In genomic region chr7:28452361-28453005, GRCm38 (mm10) we compare ENCODE assay signal across 9 mouse cellular contexts. TPM values are rescaled to one million over a fixed set of nuclear protein-coding genes. Genes with fewer than 3 reads are reported as not detected.
DNase-seq lines count a peak whose midpoint lies in the region; ATAC-seq and TF ChIP-seq lines count a peak whose summit lies in the region.
"Had no signal": no experiment of that assay in that cellular context is flagged by ENCODE, and none has a peak within 500 bp of the region (broad histone marks: within the 10 kb centered on the region; RNA-seq: fewer than 3 reads in every experiment).

No protein-coding gene starts in this region.

- H3K4me3 ChIP-seq in heart, adult 2 months: peak overlapping the region; percentile 52
- peak overlapping the region; percentile 70 for H3K4me3 ChIP-seq in testis, adult 2 months (ENCODE audit: control insufficient read depth, low read depth, low read length)
- peak overlapping the region; percentile 73 for H3K4me3 ChIP-seq in limb, embryonic 14.5 days (replicated peaks; ENCODE audit: low read length)

- no peak for TF ChIP-seq POLR2A in heart, adult 2 months (IDR thresholded peaks at IDR 0.05; ENCODE audit: insufficient read depth, low read depth, low read length)
- TF ChIP-seq POLR2A in testis, adult 2 months (IDR thresholded peaks at IDR 0.05; ENCODE audit: control insufficient read depth, low read depth, low read length): no peak
- no peak for TF ChIP-seq POLR2A in limb, embryonic 14.5 days (IDR thresholded peaks at IDR 0.05; ENCODE audit: borderline replicate concordance, extremely low read depth, insufficient read depth, insufficient read length)

- peak overlapping the region; percentile 92 for H3K4me2 ChIP-seq in limb, embryonic 14.5 days (replicated peaks; ENCODE audit: low read depth, low read length, severe bottlenecking)

- 0 out of 2 replicates have a peak, but pooled peaks have one; percentile 21 for ATAC-seq in limb, embryonic 14.5 days (ENCODE audit: low FRiP score, low read depth)

- no peak overlapping the region for H3K27ac ChIP-seq in heart, adult 2 months
- H3K27ac ChIP-seq in testis, adult 2 months (ENCODE audit: control insufficient read depth, insufficient read depth, low read depth, low read length): no peak overlapping the region
- peak overlapping the region; percentile 33; the same call in 1 of the 2 replicates for H3K27ac ChIP-seq in limb, embryonic 14.5 days (replicated peaks; ENCODE audit: low read depth, low read length)

- H3K9ac ChIP-seq in heart, adult 2 months (ENCODE audit: low read depth, low read length): peak overlapping the region; percentile 79
- H3K9ac ChIP-seq in limb, embryonic 14.5 days (ENCODE audit: low read depth, low read length, severe bottlenecking): peak overlapping the region; percentile 83

- no peaks in the 10 kb centered on the region for H3K36me3 ChIP-seq in heart, adult 2 months (ENCODE audit: control insufficient read depth, insufficient read depth, low read length)
- no peaks in the 10 kb centered on the region for H3K36me3 ChIP-seq in testis, adult 2 months (ENCODE audit: control insufficient read depth, insufficient read depth, low read length)
- H3K36me3 ChIP-seq in limb, embryonic 14.5 days (ENCODE audit: control insufficient read depth, insufficient read depth, low read length): peaks cover 11% of the 10 kb centered on the region
- H3K36me3 ChIP-seq: G1E had no signal

- no peaks in the 10 kb centered on the region for H3K79me2 ChIP-seq in heart, adult 2 months (replicated peaks; ENCODE audit: control insufficient read depth, insufficient read depth, low read length)

- no peaks in the 10 kb centered on the region for H3K9me3 ChIP-seq in limb, embryonic 14.5 days (ENCODE audit: control insufficient read depth, low read length)
- H3K9me3 ChIP-seq: G1E had no signal

- no peaks in the 10 kb centered on the region for H3K27me3 ChIP-seq in heart, adult 2 months (ENCODE audit: control insufficient read depth, insufficient read depth, low read length)
- no peaks in the 10 kb centered on the region for H3K27me3 ChIP-seq in testis, adult 2 months (ENCODE audit: control insufficient read depth, insufficient read depth, low read length)
- H3K27me3 ChIP-seq in limb, embryonic 14.5 days (ENCODE audit: control insufficient read depth, insufficient read depth, low read length): no peaks in the 10 kb centered on the region

- intact Hi-C loops in heart, adult 2 months (cut with DNase I): no loop called here

- TF ChIP-seq EP300 in heart, adult 2 months (IDR thresholded peaks at IDR 0.05; ENCODE audit: insufficient read depth, low read depth, low read length): no peak

- TF ChIP-seq CTCF in heart, adult 2 months (IDR thresholded peaks at IDR 0.05): no peak
- TF ChIP-seq CTCF in testis, adult 2 months (IDR thresholded peaks at IDR 0.05; ENCODE audit: control insufficient read depth, insufficient read depth, insufficient replicate concordance, low read depth, low read length): no peak

- WGBS in heart, adult 2 months: 6% methylated on average over 22 of the region's 24 CpGs
- WGBS in limb, embryonic 14.5 days: 4% methylated on average over 17 of the region's 24 CpGs

- DNase-seq in heart, adult 2 months: no peak
- no peak for DNase-seq in heart, adult 18-20 months
- no peak for DNase-seq in testis, postnatal 14 days (ENCODE audit: low spot score)
- DNase-seq in limb, embryonic 14.5 days (ENCODE audit: low spot score): no peak
- DNase-seq in ovary, adult 18-20 months (ENCODE audit: low spot score): no peak
- DNase-seq in gastrocnemius, postnatal 25 days: no peak
- no peak for DNase-seq in thymus, postnatal 25 days

- H3K4me1 ChIP-seq in heart, adult 2 months (ENCODE audit: control insufficient read depth, insufficient read depth, low read length): no peaks in the 10 kb centered on the region
- H3K4me1 ChIP-seq in testis, adult 2 months (ENCODE audit: control insufficient read depth, insufficient read depth, low read length): peaks cover 5% of the 10 kb centered on the region
- H3K4me1 ChIP-seq in limb, embryonic 14.5 days (ENCODE audit: control insufficient read depth, insufficient read depth, low read length): peaks cover 8% of the 10 kb centered on the region

RNA-seq across cellular contexts. Expression of gene Lrfn1, which starts 0.7 kb away (rescaled TPM):
- total RNA-seq in heart, adult 2 months (2021): under 1 TPM; 0.68 to 0.73 TPM
- 0.82 and 1.3 TPM in 2 replicates for polyA plus RNA-seq in heart, adult 2 months (2012; rRNA removed)
- total RNA-seq in heart, adult 18-20 months (2021): under 1 TPM; 0.46 to 0.65 TPM
- polyA plus RNA-seq in testis, adult 2 months (2012; rRNA removed): 1.1 TPM in 2 replicates
- polyA plus RNA-seq in limb, embryonic 14.5 days (2012; rRNA removed): 18.7 and 31.8 TPM in 2 replicates
- 5.9 and 7.6 TPM in 2 replicates for polyA plus RNA-seq in limb, embryonic 14.5 days (2014; fragmentation: Nextera tagmentation; extraction: Ambion mirVana)
- under 1 TPM; 0.23 to 0.38 TPM for total RNA-seq in gastrocnemius, postnatal 25 days (2021)

RNA-seq across cellular contexts. Expression of gene Gmfg, which starts 15.2 kb away (rescaled TPM):
- total RNA-seq in heart, adult 2 months (2021): 1 to 10 TPM; 3.8 to 5.3 TPM
- polyA plus RNA-seq in heart, adult 2 months (2012; rRNA removed): 6.8 and 7.1 TPM in 2 replicates
- 1 to 10 TPM; 5.4 to 7.8 TPM for total RNA-seq in heart, adult 18-20 months (2021)
- polyA plus RNA-seq in testis, adult 2 months (2012; rRNA removed): 7.8 and 8.8 TPM in 2 replicates
- 7.0 and 12.7 TPM in 2 replicates for polyA plus RNA-seq in limb, embryonic 14.5 days (2012; rRNA removed)
- polyA plus RNA-seq in limb, embryonic 14.5 days (2014; fragmentation: Nextera tagmentation; extraction: Ambion mirVana): 15.7 and 19.4 TPM in 2 replicates
- 1 to 10 TPM; 1.6 to 4.2 TPM for total RNA-seq in gastrocnemius, postnatal 25 days (2021)

RNA-seq across cellular contexts. Expression of gene Ifnl2, which starts 57.8 kb away (rescaled TPM):
- total RNA-seq in heart, adult 2 months (2021): not detected
- not detected in 2 replicates for polyA plus RNA-seq in heart, adult 2 months (2012; rRNA removed)
- not detected for total RNA-seq in heart, adult 18-20 months (2021)
- polyA plus RNA-seq in testis, adult 2 months (2012; rRNA removed): not detected in 2 replicates
- not detected in 2 replicates for polyA plus RNA-seq in limb, embryonic 14.5 days (2012; rRNA removed)
- not detected in 2 replicates for polyA plus RNA-seq in limb, embryonic 14.5 days (2014; fragmentation: Nextera tagmentation; extraction: Ambion mirVana)
- total RNA-seq in gastrocnemius, postnatal 25 days (2021): not detected
- polyA plus RNA-seq: G1E had no signal

RNA-seq across cellular contexts. Expression of gene Paf1, which starts 59.7 kb away (rescaled TPM):
- total RNA-seq in heart, adult 2 months (2021): 10 to 100 TPM; 41.3 to 42.1 TPM
- 63.8 and 67.0 TPM in 2 replicates for polyA plus RNA-seq in heart, adult 2 months (2012; rRNA removed)
- total RNA-seq in heart, adult 18-20 months (2021): 10 to 100 TPM; 39.5 to 44.5 TPM
- polyA plus RNA-seq in testis, adult 2 months (2012; rRNA removed): 84.1 and 97.0 TPM in 2 replicates
- polyA plus RNA-seq in limb, embryonic 14.5 days (2012; rRNA removed): 97.8 and 102 TPM in 2 replicates
- polyA plus RNA-seq in limb, embryonic 14.5 days (2014; fragmentation: Nextera tagmentation; extraction: Ambion mirVana): 54.2 and 63.1 TPM in 2 replicates
- 10 to 100 TPM; 24.9 to 29.4 TPM for total RNA-seq in gastrocnemius, postnatal 25 days (2021)

RNA-seq across cellular contexts. Expression of gene Med29, which starts 60.0 kb away (rescaled TPM):
- 10 to 100 TPM; 20.8 to 21.5 TPM for total RNA-seq in heart, adult 2 months (2021)
- polyA plus RNA-seq in heart, adult 2 months (2012; rRNA removed): 48.8 and 50.4 TPM in 2 replicates
- total RNA-seq in heart, adult 18-20 months (2021): 10 to 100 TPM; 21.8 TPM
- polyA plus RNA-seq in testis, adult 2 months (2012; rRNA removed): 129 and 135 TPM in 2 replicates
- polyA plus RNA-seq in limb, embryonic 14.5 days (2012; rRNA removed): 47.5 and 61.6 TPM in 2 replicates
- polyA plus RNA-seq in limb, embryonic 14.5 days (2014; fragmentation: Nextera tagmentation; extraction: Ambion mirVana): 46.6 and 49.9 TPM in 2 replicates
- total RNA-seq in gastrocnemius, postnatal 25 days (2021): 10 to 100 TPM; 19.6 to 20.2 TPM
